Mouse (Mus musculus): ENCODE measurements around the gene Zfand3. TPM values are rescaled to one million over a fixed set of nuclear protein-coding genes. Genes with fewer than 3 reads are reported as not detected.
A peak's percentile ranks its signal among the peaks of the same experiment; 100 is the strongest.

Zfand3 gene
- total RNA-seq, 2 experiments from 2014 or later: 120 to 131 TPM

- no peak for DNase-seq
Observed at GRCm38 (mm10) chr17:30103005-30103404, 98.5 kb downstream of the Zfand3 start.

GRCm38 (mm10) chr17:30103641-30104165 is 99.2 kb downstream of the Zfand3 start:
- no peak for DNase-seq

- no peak for DNase-seq
Observed at GRCm38 (mm10) chr17:30105369-30105768, 100.8 kb downstream of the Zfand3 start.

DNA sequence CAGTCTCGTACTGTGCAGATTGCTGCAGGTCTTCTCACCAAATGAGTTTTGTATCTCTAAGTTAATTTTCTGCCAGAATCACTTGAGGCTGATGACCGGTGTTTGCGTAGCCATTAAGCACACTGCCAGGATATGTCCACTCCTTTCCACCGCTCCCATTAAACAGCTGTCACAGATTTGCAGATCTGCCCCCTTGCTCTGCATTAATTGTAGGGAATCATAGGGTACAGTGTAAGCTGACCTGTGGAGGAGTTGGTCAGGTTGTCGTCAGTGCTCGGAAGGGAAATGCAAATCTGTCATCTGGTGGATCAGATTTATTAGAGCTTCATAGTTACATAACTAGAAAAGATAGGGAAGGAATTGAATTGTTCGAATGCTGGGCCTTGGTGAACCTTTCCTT is 106.1 kb downstream of the Zfand3 start:
- DNase-seq: no peak

DNA sequence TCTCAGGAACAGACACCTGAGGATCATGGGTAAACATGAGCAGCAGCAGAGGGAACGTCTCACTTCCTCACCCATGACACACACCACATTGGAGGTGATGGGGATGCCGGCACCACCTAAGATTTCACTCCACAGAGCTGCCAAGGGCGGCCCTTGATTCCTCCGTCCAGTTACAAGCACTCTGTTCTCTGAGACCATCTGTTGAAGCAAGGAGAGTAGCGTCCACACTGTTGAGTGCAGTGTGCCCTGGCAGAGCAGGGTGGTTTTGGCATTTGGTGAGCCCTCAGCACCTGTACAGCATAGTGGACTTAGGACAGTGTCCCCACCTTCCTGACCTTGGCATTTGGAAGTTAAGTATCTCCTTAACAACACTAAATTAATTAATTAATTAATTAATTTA is 107.0 kb downstream of the Zfand3 start:
- DNase-seq: no peak

DNA sequence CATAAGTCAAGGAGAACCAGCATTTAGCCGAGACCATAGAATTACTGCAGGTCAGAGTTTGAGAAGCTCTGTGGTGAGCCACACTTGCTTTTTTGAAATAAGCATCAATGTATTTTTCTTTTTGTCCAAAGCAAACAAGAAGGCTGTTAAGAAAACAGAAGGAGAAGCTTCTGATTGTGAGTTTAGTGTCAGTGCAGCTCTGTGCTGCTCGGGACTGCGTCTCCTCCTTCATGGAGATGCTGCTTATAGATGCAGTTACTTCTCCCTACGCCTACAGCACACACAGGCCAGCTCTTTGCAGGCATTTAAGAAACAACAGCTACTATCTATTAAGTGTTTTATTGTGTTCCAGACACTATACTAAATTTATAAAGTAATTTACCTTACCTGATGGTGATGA is 107.5 kb downstream of the Zfand3 start:
- no peak for DNase-seq

- no peak for DNase-seq
Observed at GRCm38 (mm10) chr17:30112555-30113305, 108.2 kb downstream of the Zfand3 start.

GRCm38 (mm10) chr17:30114761-30115160 is 110.2 kb downstream of the Zfand3 start:
- DNase-seq: peak; percentile 36 to 72

DNA sequence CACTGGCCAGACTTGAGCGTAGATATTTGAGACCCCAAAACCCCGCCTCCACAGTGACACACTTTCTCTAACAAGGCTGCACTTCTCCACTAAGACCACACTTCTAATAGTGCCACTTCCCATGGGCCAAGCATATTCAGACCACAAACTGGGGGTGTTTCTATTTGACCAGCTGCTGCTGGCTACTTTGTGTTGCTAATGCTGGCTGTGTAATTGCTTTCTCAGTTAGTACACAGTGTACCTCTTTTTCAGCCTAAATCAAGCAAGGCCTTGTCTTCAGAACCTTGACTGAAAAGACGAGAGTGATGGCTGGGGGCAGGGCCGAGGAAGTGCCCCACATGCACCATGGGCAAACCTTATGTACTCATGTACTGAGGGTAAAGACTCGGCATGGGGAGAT is 111.7 kb downstream of the Zfand3 start:
- DNase-seq: no peak

DNA sequence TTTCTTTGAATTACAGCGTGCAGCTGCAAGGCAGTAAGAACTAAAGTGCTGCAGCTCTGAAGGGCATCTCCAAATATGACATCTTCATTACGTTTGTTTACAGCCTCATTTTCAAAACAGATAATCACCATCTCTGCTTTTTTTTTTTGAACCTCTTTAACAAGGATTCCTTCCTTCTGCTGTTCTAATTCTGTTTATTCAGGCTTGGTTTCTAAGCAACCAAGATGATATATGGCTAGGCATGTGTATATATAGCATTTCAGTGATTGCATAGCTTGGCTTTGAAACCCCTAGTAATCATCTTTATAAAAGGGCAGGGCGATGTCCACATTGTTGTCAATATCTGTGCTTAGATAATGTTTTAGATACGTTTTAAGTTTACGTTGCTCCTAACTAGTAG is 113.5 kb downstream of the Zfand3 start:
- DNase-seq: no peak

DNA sequence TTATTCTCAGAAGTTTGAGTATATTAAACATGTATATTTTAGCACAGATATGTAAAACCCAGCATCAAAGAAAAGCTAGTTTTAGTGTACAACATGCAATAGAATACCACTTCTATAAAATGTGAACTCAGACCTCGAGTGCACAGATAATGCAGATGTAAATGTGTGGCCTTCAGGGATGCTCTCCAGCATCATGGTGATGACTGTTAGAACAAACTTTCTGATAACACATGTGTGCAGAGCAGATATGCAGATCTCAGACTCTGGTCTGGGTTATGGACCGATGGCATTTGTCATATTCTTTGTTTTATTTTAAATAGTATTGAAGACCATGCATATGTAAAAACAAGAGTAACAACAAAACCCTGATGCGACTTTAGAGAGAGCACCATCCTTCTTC is 117.7 kb downstream of the Zfand3 start:
- no peak for DNase-seq

DNA sequence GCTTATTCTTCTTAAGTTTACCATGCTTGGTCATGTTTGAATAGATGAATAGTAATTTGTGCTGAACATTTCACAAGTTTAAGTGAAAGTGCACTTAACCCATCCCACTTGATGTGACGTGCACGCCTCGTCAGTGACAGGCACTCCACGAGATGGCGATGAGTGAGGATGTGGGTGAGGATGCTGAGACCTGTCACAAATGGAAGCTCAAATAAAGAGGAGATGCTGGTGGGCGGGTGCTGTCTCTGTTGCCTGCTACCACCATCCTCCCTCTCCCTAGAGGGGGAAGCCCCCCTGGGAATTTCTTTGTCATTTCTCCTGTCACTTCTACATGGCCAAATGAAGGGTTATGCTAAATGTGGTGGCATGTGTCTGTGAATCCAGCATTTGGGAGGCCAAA is 123.9 kb downstream of the Zfand3 start:
- DNase-seq: no peak

- DNase-seq: no peak
Observed at GRCm38 (mm10) chr17:30129220-30129619, 124.7 kb downstream of the Zfand3 start.

DNA sequence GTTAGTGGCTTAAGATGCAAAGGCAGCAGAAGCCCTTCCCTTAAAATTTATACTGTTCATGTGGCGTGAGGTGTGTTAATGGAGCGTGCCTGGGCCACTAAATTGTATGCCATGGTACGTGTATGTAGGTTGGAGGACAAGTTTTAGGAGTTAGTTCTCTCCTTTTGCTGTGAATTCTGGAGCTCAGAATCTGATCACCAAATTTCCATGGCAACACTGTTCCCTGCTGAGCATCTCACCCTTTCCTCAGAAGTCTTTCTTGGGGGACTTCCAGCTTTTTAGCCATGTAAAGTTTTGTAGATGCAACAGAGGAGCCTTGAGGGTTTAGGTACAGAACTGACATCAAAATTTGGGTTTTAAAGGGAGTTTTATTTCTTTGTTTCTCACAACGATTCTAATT is 125.8 kb downstream of the Zfand3 start:
- DNase-seq: no peak

DNA sequence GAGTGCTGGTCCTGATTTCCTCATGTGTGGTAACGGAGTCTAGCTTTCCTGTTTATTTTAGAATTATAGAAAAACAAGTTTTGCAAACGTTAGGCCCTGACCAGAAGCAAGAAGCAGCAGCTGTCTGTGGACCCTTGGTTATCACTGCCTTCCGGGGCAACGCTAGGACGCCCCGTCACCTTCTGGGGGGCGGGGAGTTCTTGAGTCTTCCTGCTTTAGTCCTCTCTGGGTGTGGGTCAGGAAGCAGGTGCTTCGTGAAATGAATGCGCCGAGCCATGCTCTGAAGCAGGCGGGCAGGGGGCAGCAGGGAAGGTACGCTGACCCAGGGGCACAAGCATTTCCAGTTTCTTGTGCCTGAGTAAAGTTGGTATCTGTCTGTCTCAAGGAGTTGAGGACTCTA is 129.1 kb downstream of the Zfand3 start:
- DNase-seq: no peak

DNA sequence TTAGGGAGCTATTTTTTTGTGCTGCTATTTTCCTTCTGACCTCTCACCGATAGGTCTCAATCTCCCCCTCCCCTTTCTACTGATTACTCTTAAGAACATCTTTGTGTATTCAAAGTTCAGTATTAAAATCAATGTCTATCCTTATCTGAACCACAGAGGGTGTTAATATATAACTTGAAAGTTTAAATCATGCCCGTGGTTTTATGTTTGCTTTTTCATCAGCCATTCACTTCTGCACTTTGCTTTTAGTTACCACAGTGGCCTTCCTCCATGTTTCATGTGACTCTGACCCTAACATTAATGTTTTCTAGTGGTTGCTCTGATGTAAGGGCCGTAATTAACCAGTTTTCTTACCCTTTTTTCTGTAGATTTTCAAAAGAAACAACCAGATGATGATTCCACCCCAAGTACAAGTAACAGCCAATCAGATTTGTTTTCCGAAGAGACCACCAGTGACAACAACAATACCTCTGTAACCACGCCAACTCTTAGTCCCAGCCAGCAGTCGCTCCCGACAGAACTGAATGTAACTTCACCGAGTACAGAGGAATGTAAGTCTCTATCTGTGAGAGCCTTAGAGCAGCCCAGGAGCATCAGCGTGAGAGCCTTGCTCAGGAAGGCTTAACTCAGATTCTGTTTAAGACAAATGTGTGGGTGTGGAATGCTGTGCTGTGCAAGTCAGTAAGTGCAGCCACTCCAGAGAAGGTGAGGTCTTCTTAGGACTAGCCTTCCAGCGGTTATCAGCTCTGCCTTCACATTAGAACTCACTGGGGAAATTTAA is 130.6 kb downstream of the Zfand3 start:
- no peak for DNase-seq

GRCm38 (mm10) chr17:30135890-30136289 is 131.4 kb downstream of the Zfand3 start:
- no peak for DNase-seq

DNA sequence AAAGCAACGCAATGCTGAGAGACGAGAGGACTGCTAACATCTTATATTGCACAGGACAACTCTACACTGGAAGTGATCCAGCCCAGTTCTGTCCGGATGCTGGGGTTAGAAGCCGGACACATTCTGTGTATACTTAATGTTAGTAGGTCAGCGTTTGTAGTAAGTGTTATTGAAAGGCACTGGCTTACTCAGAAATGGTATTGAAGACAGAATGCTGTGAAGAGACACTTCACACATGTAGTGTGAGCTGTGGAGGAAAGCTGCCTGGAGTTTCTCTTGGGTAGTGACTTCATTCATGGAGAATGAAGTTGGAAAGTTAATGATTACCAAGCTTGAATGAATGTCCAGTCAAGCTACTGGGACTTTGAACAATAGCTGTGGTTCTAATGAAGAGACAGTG is 132.2 kb downstream of the Zfand3 start:
- DNase-seq: no peak

DNA sequence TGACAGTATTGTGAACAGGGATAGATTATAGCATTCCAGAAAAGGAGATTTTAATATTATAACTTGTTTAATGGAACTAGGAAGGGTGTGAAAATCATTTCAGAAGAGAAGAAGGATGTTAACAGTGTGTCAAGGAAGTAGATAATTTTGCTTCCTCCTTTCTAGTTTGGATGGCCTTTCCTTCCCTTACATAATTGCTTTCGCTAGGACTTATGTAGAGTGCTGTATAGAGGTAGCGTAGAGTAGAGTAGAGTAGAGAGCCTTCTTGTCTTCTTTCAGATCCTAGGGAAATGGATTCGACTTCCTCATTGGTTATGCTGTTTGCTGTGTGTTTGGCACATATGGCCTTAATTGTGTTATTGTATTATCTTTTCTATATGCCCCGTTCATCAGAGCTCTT is 132.6 kb downstream of the Zfand3 start:
- no peak for DNase-seq

- no peak for DNase-seq
Observed at GRCm38 (mm10) chr17:30144114-30144513, 139.6 kb downstream of the Zfand3 start.

- DNase-seq: peak in 1 of 2 experiments; percentile 34
Observed at GRCm38 (mm10) chr17:30145596-30146149, 141.1 kb downstream of the Zfand3 start.

DNA sequence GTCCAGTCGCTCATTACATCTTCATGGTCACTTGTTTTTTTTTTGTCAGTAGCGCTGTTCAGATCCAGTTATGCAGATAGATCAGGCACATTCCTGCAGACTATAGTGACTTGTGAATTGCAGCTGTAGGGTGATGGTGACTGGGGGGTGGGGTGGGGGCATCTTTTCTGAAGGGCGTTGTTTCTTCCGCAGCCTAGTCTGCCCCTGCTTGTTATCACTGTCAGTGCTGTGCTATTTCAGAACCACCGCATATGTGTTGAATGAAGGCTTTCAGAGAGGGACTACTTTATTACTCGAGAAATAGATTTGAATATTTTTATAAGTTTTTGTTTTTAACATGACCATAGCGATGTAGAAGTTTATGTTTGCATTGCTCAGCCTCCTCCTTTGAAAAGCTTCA is 142.0 kb downstream of the Zfand3 start:
- no peak for DNase-seq

DNA sequence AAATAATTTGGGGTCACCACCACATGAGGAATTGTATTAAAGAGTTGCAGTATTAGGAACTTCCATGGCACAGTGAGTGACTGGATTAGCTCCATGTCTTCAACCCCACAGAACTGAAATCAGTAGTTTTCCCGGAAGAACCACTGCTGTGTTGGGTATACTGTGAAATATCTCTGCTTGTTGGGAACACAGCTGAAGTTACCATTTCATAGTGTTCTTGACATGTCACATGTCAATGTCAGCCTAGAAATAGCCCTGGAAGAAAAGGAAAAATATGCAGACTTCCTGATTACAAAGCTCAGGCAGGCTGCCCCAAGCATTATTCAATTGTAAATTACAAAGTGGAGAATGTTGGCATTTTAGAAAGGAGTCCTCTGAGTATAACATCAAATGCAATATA is 143.4 kb downstream of the Zfand3 start:
- peak in 1 of 2 experiments; percentile 25 for DNase-seq

Data from heart, adult 18-20 months (tissue).